ENCODE assay signal across 28 mouse cellular contexts in the genomic region with DNA sequence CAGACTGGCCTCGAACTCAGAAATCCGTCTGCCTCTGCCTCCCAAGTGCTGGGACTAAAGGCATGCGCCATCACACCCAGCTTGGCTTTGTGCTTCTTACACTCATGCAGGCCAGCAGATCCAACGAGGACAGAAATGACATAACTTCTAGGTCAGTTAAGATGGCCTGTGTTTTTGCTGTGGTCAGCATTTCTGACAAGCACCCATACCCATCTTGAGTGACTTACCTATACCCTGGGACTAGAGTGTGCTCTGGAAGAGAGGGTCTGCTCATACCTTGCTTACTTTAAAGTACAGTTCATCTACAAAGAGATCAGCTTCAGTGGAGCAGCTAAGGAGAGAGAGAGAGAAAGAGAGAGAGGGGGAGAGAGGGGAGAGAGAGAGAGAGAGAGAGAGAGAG. TPM values are rescaled to one million over a fixed set of nuclear protein-coding genes. Genes with fewer than 3 reads are reported as not detected.
A peak's percentile ranks its signal among the peaks of the same experiment; 100 is the strongest.
DNase-seq lines count a peak whose midpoint lies in the region; ATAC-seq and TF ChIP-seq lines count a peak whose summit lies in the region.
"Had no signal": no experiment of that assay in that cellular context is flagged by ENCODE, and none has a peak within 500 bp of the region (broad histone marks: within the 10 kb centered on the region; RNA-seq: fewer than 3 reads in every experiment).

No protein-coding gene starts in this region.

- H3K9me3 ChIP-seq in heart, embryonic 10.5 days = no peaks in the 10 kb centered on the region
- no peaks in the 10 kb centered on the region for H3K9me3 ChIP-seq in midbrain, embryonic 10.5 days (replicated peaks)
- no peaks in the 10 kb centered on the region for H3K9me3 ChIP-seq in midbrain, embryonic 15.5 days
- no peaks in the 10 kb centered on the region for H3K9me3 ChIP-seq in E14TG2a.4 (ENCODE audit: low read length)
- H3K9me3 ChIP-seq: embryonic facial prominence, embryonic 12.5 days; embryonic facial prominence, embryonic 15.5 days; forebrain, embryonic 12.5 days; G1E; heart, embryonic 15.5 days; hindbrain, embryonic 12.5 days; hindbrain, embryonic 15.5 days had no signal

- ATAC-seq in midbrain, embryonic 15.5 days (replicated peaks) = no peak
- ATAC-seq: forebrain, embryonic 16.5 days; intestine, postnatal 0 days had no signal

- H3K4me1 ChIP-seq in heart, embryonic 10.5 days = peaks cover 36% of the 10 kb centered on the region
- H3K4me1 ChIP-seq in midbrain, embryonic 10.5 days = peaks cover 33% of the 10 kb centered on the region
- H3K4me1 ChIP-seq in midbrain, embryonic 15.5 days = peaks cover 11% of the 10 kb centered on the region; the same call in 1 of the 2 replicates
- peaks cover 70% of the 10 kb centered on the region for H3K4me1 ChIP-seq in E14TG2a.4 (replicated peaks; ENCODE audit: low read depth, low read length)

- WGBS in heart, embryonic 10.5 days = 77% methylated on average over 4 of the region's 4 CpGs
- 73% methylated on average over 4 of the region's 4 CpGs for WGBS in midbrain, embryonic 10.5 days
- 85% methylated on average over 4 of the region's 4 CpGs for WGBS in midbrain, embryonic 15.5 days

- H3K36me3 ChIP-seq in heart, embryonic 10.5 days = no peaks in the 10 kb centered on the region
- no peaks in the 10 kb centered on the region for H3K36me3 ChIP-seq in midbrain, embryonic 10.5 days
- no peaks in the 10 kb centered on the region for H3K36me3 ChIP-seq in midbrain, embryonic 15.5 days (replicated peaks)
- H3K36me3 ChIP-seq in E14TG2a.4 (ENCODE audit: insufficient read depth, low read length) = no peaks in the 10 kb centered on the region
- H3K36me3 ChIP-seq: embryonic facial prominence, embryonic 12.5 days; embryonic facial prominence, embryonic 15.5 days; forebrain, embryonic 12.5 days; G1E; heart, embryonic 15.5 days; hindbrain, embryonic 12.5 days; hindbrain, embryonic 15.5 days had no signal

- no peak overlapping the region for H3K9ac ChIP-seq in midbrain, embryonic 15.5 days
- H3K9ac ChIP-seq: embryonic facial prominence, embryonic 12.5 days; embryonic facial prominence, embryonic 15.5 days; forebrain, embryonic 12.5 days; hindbrain, embryonic 15.5 days had no signal

- no peak for TF ChIP-seq CTCF in E14TG2a.4 (conservative IDR thresholded peaks at IDR 0.05; ENCODE audit: low read length)

- H3K27me3 ChIP-seq in heart, embryonic 10.5 days (ENCODE audit: insufficient read depth, poor library complexity, severe bottlenecking) = peaks cover 28% of the 10 kb centered on the region
- H3K27me3 ChIP-seq in midbrain, embryonic 10.5 days (ENCODE audit: low read depth, poor library complexity, severe bottlenecking) = peaks cover 86% of the 10 kb centered on the region
- H3K27me3 ChIP-seq in midbrain, embryonic 15.5 days (replicated peaks) = peaks cover 11% of the 10 kb centered on the region; the same call in 1 of the 2 replicates
- peaks cover 20% of the 10 kb centered on the region for H3K27me3 ChIP-seq in E14TG2a.4 (ENCODE audit: insufficient read depth, low read length)

- no peak overlapping the region for H3K4me3 ChIP-seq in heart, embryonic 10.5 days
- no peak overlapping the region for H3K4me3 ChIP-seq in midbrain, embryonic 10.5 days
- no peak overlapping the region for H3K4me3 ChIP-seq in midbrain, embryonic 15.5 days
- 0 out of 2 replicates have a peak overlapping the region, but pooled peaks have one; percentile 54 for H3K4me3 ChIP-seq in E14TG2a.4 (replicated peaks; ENCODE audit: low read length)
- H3K4me3 ChIP-seq: embryonic facial prominence, embryonic 12.5 days; forebrain, embryonic 12.5 days; heart, embryonic 15.5 days; hindbrain, embryonic 12.5 days; hindbrain, embryonic 15.5 days had no signal

- H3K27ac ChIP-seq in heart, embryonic 10.5 days = peak overlapping the region; percentile 67; the same call in 1 of the 2 replicates
- 0 out of 2 replicates have a peak overlapping the region, but pooled peaks have one; percentile 58 for H3K27ac ChIP-seq in midbrain, embryonic 10.5 days (replicated peaks)
- H3K27ac ChIP-seq in midbrain, embryonic 15.5 days = no peak overlapping the region
- H3K27ac ChIP-seq: embryonic facial prominence, embryonic 12.5 days; embryonic facial prominence, embryonic 15.5 days; forebrain, embryonic 12.5 days; heart, embryonic 15.5 days; hindbrain, embryonic 12.5 days; hindbrain, embryonic 15.5 days had no signal

- DNase-seq in heart, embryonic 10.5 days (ENCODE audit: low spot score) = no peak
- no peak for DNase-seq in heart, adult 18-20 months
- DNase-seq in midbrain, embryonic 10.5 days (ENCODE audit: low spot score) = no peak
- DNase-seq in right cerebral cortex, postnatal 14 days = no peak
- DNase-seq in layer of hippocampus, adult 11-12 months (ENCODE audit: low spot score) = no peak
- DNase-seq: adrenal gland, adult 2 months; B cell, adult 2 months; cerebellum, adult 11 months; cerebellum, adult 2 months; cerebellum, adult 9-11 months; cerebellum, postnatal 25 days; gastrocnemius, postnatal 10 days; heart, adult 11 months; heart, postnatal 10 days had no signal

- H3K4me2 ChIP-seq in midbrain, embryonic 15.5 days = no peak overlapping the region

RNA-seq across cellular contexts. Expression of gene Slc4a5, which starts 13.7 kb away (rescaled TPM):
- 0.57 and 0.68 TPM in 2 replicates for polyA plus RNA-seq in heart, embryonic 10.5 days (2016; fragmentation: Nextera tagmentation; extraction: Ambion mirVana)
- total RNA-seq in heart, adult 18-20 months (2021) = under 1 TPM in 1 of 2 experiments, not detected in 1; 0.08 TPM
- polyA plus RNA-seq in midbrain, embryonic 10.5 days (2016; fragmentation: Nextera tagmentation; extraction: Ambion mirVana) = 0.67 and 0.79 TPM in 2 replicates
- 0.37 and 0.41 TPM in 2 replicates for polyA plus RNA-seq in midbrain, embryonic 15.5 days (2015; fragmentation: Nextera tagmentation; extraction: Ambion mirVana)
- total RNA-seq: adrenal gland, adult 2 months; common myeloid progenitor, adult 5-6 weeks; gastrocnemius, adult 18-20 months; heart, postnatal 10 days; hematopoietic stem cell, adult 5-6 weeks had no signal
- polyA plus RNA-seq: G1E had no signal
